Mouse (Mus musculus) MEL (cell line): ENCODE results near the gene Rab37. TPM values are rescaled to one million over a fixed set of nuclear protein-coding genes. Genes with fewer than 3 reads are reported as not detected.
A peak's percentile ranks its signal among the peaks of the same experiment; 100 is the strongest.

Source experiments
- DNase-seq: peaks from one replicate; pipeline ENCODE4 v3.0.0; 2011; ENCODE audit warnings: low read depth, low spot score
- H3K27ac ChIP-seq: 2 replicates; pipeline ENCODE4 v1.5.1; 2012; ENCODE audit warnings: low read depth, mild to moderate bottlenecking, control low read depth, low read length, moderate library complexity; ENCODE audit not compliant: control insufficient read depth
- H3K27me3 ChIP-seq, 2 experiments: fragments of 150-350 bp in 1 of 2; sonication (generic) in 1 of 2; 2 replicates each; pipeline ENCODE4 v1.6.1; 2012; ENCODE audit warnings: low read length in 2 of 2, mild to moderate bottlenecking in 2 of 2, improper control_type of control experiment in 1 of 2, moderate library complexity in 1 of 2; ENCODE audit not compliant: insufficient read depth in 2 of 2, control insufficient read depth in 1 of 2
- H3K36me3 ChIP-seq, 2 experiments: 2 replicates each; pipeline ENCODE4 v1.6.1; 2012 to 2014; ENCODE audit warnings: low read length in 2 of 2, improper control_type of control experiment in 1 of 2, inconsistent platforms in 1 of 2, mild to moderate bottlenecking in 1 of 2; ENCODE audit not compliant: insufficient read depth in 2 of 2, control insufficient read depth in 1 of 2
- H3K4me1 ChIP-seq, 2 experiments: fragments of 150-350 bp in 1 of 2; sonication (generic) in 1 of 2; 2 replicates each; pipeline ENCODE4 v1.6.1; 2012; ENCODE audit warnings: low read length in 2 of 2, improper control_type of control experiment in 1 of 2, mild to moderate bottlenecking in 1 of 2; ENCODE audit not compliant: insufficient read depth in 2 of 2, control insufficient read depth in 1 of 2
- H3K4me3 ChIP-seq, 2 experiments: fragments of 150-350 bp in 1 of 2; sonication (generic) in 1 of 2; 2 replicates each; pipeline ENCODE4 v1.5.1; 2012; ENCODE audit warnings: low read depth in 2 of 2, low read length in 2 of 2, mild to moderate bottlenecking in 2 of 2, moderate library complexity in 2 of 2, control low read depth in 1 of 2, improper control_type of control experiment in 1 of 2; ENCODE audit not compliant: control insufficient read depth in 1 of 2, insufficient read depth in 1 of 2
- H3K79me2 ChIP-seq: 2 replicates; pipeline ENCODE4 v1.6.1; 2012; ENCODE audit warnings: mild to moderate bottlenecking, low read length, moderate library complexity; ENCODE audit not compliant: control insufficient read depth, poor library complexity, insufficient read depth
- H3K9ac ChIP-seq: 2 replicates; pipeline ENCODE4 v1.6.1; 2012; ENCODE audit warnings: low read depth, mild to moderate bottlenecking, control low read depth, low read length, moderate library complexity; ENCODE audit not compliant: control insufficient read depth, poor library complexity, severe bottlenecking
- H3K9me3 ChIP-seq: fragments of 150-350 bp; sonication (generic); replicated peaks from 2 replicates; pipeline ENCODE4 v1.6.1; 2012; ENCODE audit warnings: mild to moderate bottlenecking, low read length, improper control_type of control experiment, moderate library complexity; ENCODE audit not compliant: insufficient read depth
- CHD1 ChIP-seq: IDR thresholded peaks from 2 replicates; pipeline ENCODE4 v1.6.1; 2012; ENCODE audit warnings: low read depth, mild to moderate bottlenecking, inconsistent platforms, low read length, improper control_type of control experiment
- CHD2 ChIP-seq: IDR thresholded peaks from 2 replicates; pipeline ENCODE4 v1.6.1; 2011; ENCODE audit warnings: low read length, improper control_type of control experiment
- CTCF ChIP-seq, 3 experiments: IDR thresholded peaks in 2 of 3; conservative IDR thresholded peaks in 1 of 3; 2 replicates each; pipeline ENCODE4 v1.5.1; 2011 to 2012; ENCODE audit warnings: low read length in 3 of 3, low read depth in 2 of 3, mild to moderate bottlenecking in 2 of 3, improper control_type of control experiment in 1 of 3, inconsistent platforms in 1 of 3, mixed read lengths in 1 of 3, moderate library complexity in 1 of 3; ENCODE audit not compliant: control insufficient read depth in 1 of 3, insufficient read depth in 1 of 3, poor library complexity in 1 of 3, severe bottlenecking in 1 of 3
- EP300 ChIP-seq, 2 experiments: IDR thresholded peaks; 2 replicates each; pipeline ENCODE4 v1.6.1; 2011; ENCODE audit warnings: improper control_type of control experiment in 2 of 2, low read length in 2 of 2, low read depth in 1 of 2, mild to moderate bottlenecking in 1 of 2
- ETS1 ChIP-seq: IDR thresholded peaks from 2 replicates; pipeline ENCODE4 v1.6.1; 2012; ENCODE audit warnings: low read depth, mild to moderate bottlenecking, inconsistent platforms, low read length, improper control_type of control experiment, moderate library complexity
- GATA1 ChIP-seq: IDR thresholded peaks from 2 replicates; pipeline ENCODE4 v1.6.1; 2011; ENCODE audit warnings: low read depth, low read length, improper control_type of control experiment
- HCFC1 ChIP-seq: IDR thresholded peaks from 2 replicates; pipeline ENCODE4 v1.6.1; 2012; ENCODE audit warnings: low read depth, mild to moderate bottlenecking, inconsistent platforms, low read length, improper control_type of control experiment, moderate library complexity
- JUND ChIP-seq: IDR thresholded peaks from 2 replicates; pipeline ENCODE4 v1.6.1; 2011; ENCODE audit warnings: low read depth, mild to moderate bottlenecking, improper control_type of control experiment, low read length
- MAX ChIP-seq: IDR thresholded peaks from 2 replicates; pipeline ENCODE4 v1.6.1; 2011; ENCODE audit warnings: low read length, improper control_type of control experiment
- MAZ ChIP-seq: IDR thresholded peaks from 2 replicates; pipeline ENCODE4 v1.6.1; 2012; ENCODE audit warnings: low read depth, mild to moderate bottlenecking, inconsistent platforms, low read length, improper control_type of control experiment
- MXI1 ChIP-seq: IDR thresholded peaks from 2 replicates; pipeline ENCODE4 v1.6.1; 2011; ENCODE audit warnings: mild to moderate bottlenecking, low read depth, low read length, improper control_type of control experiment
- MYB ChIP-seq: IDR thresholded peaks from 2 replicates; pipeline ENCODE4 v1.6.1; 2011; ENCODE audit warnings: mild to moderate bottlenecking, low read depth, low read length, improper control_type of control experiment
- NELFE ChIP-seq: IDR thresholded peaks from 2 replicates; pipeline ENCODE4 v1.6.1; 2011; ENCODE audit warnings: low read depth, low read length, improper control_type of control experiment
- POLR2AphosphoS2 ChIP-seq: IDR thresholded peaks from 2 replicates; pipeline ENCODE4 v1.6.1; 2011; ENCODE audit warnings: low read length, improper control_type of control experiment
- POLR2AphosphoS5 ChIP-seq: IDR thresholded peaks from 2 replicates; pipeline ENCODE4 v1.6.1; 2012; ENCODE audit warnings: low read depth, borderline replicate concordance, mild to moderate bottlenecking, inconsistent platforms, low read length, moderate library complexity, mixed read lengths
- RAD21 ChIP-seq: IDR thresholded peaks from 2 replicates; pipeline ENCODE4 v1.6.1; 2011; ENCODE audit warnings: mild to moderate bottlenecking, low read depth, low read length, improper control_type of control experiment
- SIN3A ChIP-seq: IDR thresholded peaks from 2 replicates; pipeline ENCODE4 v1.6.1; 2012; ENCODE audit warnings: low read length, improper control_type of control experiment, inconsistent platforms
- SMC3 ChIP-seq: IDR thresholded peaks from 2 replicates; pipeline ENCODE4 v1.6.1; 2011; ENCODE audit warnings: low read depth, low read length, improper control_type of control experiment
- TAL1 ChIP-seq: IDR thresholded peaks from 2 replicates; pipeline ENCODE4 v1.6.1; 2012; ENCODE audit warnings: mild to moderate bottlenecking, inconsistent platforms, low read length, moderate library complexity, mixed read lengths
- TBP ChIP-seq: IDR thresholded peaks from 2 replicates; pipeline ENCODE4 v1.8.0; 2011; ENCODE audit warnings: low read depth, low read length, improper control_type of control experiment
- TCF12 ChIP-seq: IDR thresholded peaks from 2 replicates; pipeline ENCODE4 v1.6.1; 2014; ENCODE audit warnings: low read depth, mild to moderate bottlenecking, inconsistent platforms, low read length, improper control_type of control experiment, moderate library complexity
- UBTF ChIP-seq: IDR thresholded peaks from 2 replicates; pipeline ENCODE4 v1.6.1; 2012; ENCODE audit warnings: low read depth, mild to moderate bottlenecking, inconsistent platforms, low read length, improper control_type of control experiment, moderate library complexity, borderline replicate concordance; ENCODE audit not compliant: insufficient read depth
- USF2 ChIP-seq, 2 experiments: IDR thresholded peaks; 2 replicates each; pipeline ENCODE4 v1.6.1; 2011 to 2012; ENCODE audit warnings: improper control_type of control experiment in 2 of 2, low read length in 2 of 2, borderline replicate concordance in 1 of 2, inconsistent platforms in 1 of 2, low read depth in 1 of 2, mild to moderate bottlenecking in 1 of 2; ENCODE audit not compliant: insufficient read depth in 1 of 2
- ZC3H11A ChIP-seq: IDR thresholded peaks from 2 replicates; pipeline ENCODE4 v1.6.1; 2012; ENCODE audit warnings: low read depth, mild to moderate bottlenecking, inconsistent platforms, low read length, improper control_type of control experiment
- ZNF384 ChIP-seq: IDR thresholded peaks from 2 replicates; pipeline ENCODE4 v1.6.1; 2012; ENCODE audit warnings: low read depth, mild to moderate bottlenecking, inconsistent platforms, low read length, improper control_type of control experiment
- polyA plus RNA-seq, 2 experiments: library from polyadenylated mRNA; stranded (reverse) in 1 of 2; unstranded in 1 of 2; fragments of >175 nt in 1 of 2; fragments of >200 nt in 1 of 2; gene quantifications; 2 replicates each; pipeline versions ENCODE4 v1.2.1 to v1.2.4; 2012; ENCODE audit warnings: low replicate concordance in 2 of 2, low read depth in 1 of 2; ENCODE audit not compliant: insufficient read length in 2 of 2, insufficient read depth in 1 of 2, missing spikeins in 1 of 2
- total RNA-seq: library from RNA; depleted of rRNA; stranded (reverse); fragments of 300-350 nt; gene quantifications from 2 replicates; pipeline ENCODE4 v1.2.3, GENCODE M21; 2012

Gene Rab37
- total and polyA plus RNA-seq, 3 experiments: 14.6 to 20.6 TPM; not detected in 1

DNA sequence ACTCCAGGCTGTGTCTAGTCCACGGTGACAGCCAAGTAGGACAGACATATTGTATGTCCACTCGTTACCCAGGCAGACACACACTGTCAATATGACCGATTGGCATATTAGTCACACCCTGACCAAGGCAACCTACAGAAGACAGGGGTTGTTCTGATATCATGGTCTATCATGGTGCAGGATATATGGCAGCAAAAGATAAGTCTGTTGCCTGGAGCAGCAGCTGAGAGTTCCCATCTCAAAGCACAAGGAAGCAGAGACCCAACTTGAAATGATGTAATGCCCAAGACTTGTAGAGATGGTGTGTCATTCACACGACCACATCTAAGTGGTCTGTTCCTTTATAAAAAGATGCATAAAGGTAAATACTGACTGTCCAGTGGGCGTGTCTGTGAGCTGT is 12.6 kb upstream of the Rab37 start:
- peak; percentile 22 for DNase-seq
- Histone ChIP-seq H3K4me3 (no peak overlapping the region), H3K9me3 (no peaks in the 10 kb centered on the region), H3K79me2 (no peaks in the 10 kb centered on the region), H3K27ac (no peak overlapping the region), H3K36me3 (peaks cover 0 to 6% of the 10 kb centered on the region in 2 experiments; a peak in 1 of 4 replicates), H3K27me3 (no peaks in the 10 kb centered on the region), H3K4me1 (peaks cover 6 to 19% of the 10 kb centered on the region in 2 experiments; a peak in 3 of 4 replicates), H3K9ac (no peak overlapping the region)
- TF ChIP-seq TCF12 (peak; percentile 67; the same call in 1 of the 2 replicates), GATA1 (peak; percentile 41), EP300 (IDR thresholded peaks at IDR 0.05; ENCODE audit: low read depth in 1 of 2, low read length in 2 of 2) (peak; percentile 29 to 44; a peak in 1 of 4 replicates), ETS1 (peak; percentile 75; the same call in 1 of the 2 replicates), MXI1 (no peak), TAL1 (peak; percentile 23; the same call in 1 of the 2 replicates)

- H3K79me2 ChIP-seq: no peaks in the 10 kb centered on the region
- no peak overlapping the region for H3K27ac ChIP-seq
- H3K9me3 ChIP-seq: no peaks in the 10 kb centered on the region
- DNase-seq: peak; percentile 87
- peaks cover 6 to 14% of the 10 kb centered on the region in 2 experiments; a peak in 3 of 4 replicates for H3K4me1 ChIP-seq
- H3K27me3 ChIP-seq: peaks cover 0 to 3% of the 10 kb centered on the region in 2 experiments; a peak in 1 of 4 replicates
- no peak for TF ChIP-seq USF2 (IDR thresholded peaks at IDR 0.05; ENCODE audit: borderline replicate concordance in 1 of 2, insufficient read depth in 1 of 2, low read depth in 1 of 2, low read length in 2 of 2)
- no peak for TF ChIP-seq TCF12
- no peak for TF ChIP-seq POLR2AphosphoS5
- no peak for TF ChIP-seq MXI1
- no peak for TF ChIP-seq MYB
- TF ChIP-seq RAD21: peak; percentile 77
- peak; percentile 77 to 93 (median 91) for TF ChIP-seq CTCF (IDR thresholded peaks at IDR 0.05 in 2 of 3, conservative IDR thresholded peaks at IDR 0.05 in 1 of 3; ENCODE audit: control insufficient read depth in 1 of 3, insufficient read depth in 1 of 3, low read depth in 2 of 3, low read length in 3 of 3, poor library complexity in 1 of 3, severe bottlenecking in 1 of 3)
- TF ChIP-seq HCFC1: 0 out of 2 replicates have a peak, but pooled peaks have one; percentile 24
- TF ChIP-seq CHD1: no peak
- TF ChIP-seq MAX: 0 out of 2 replicates have a peak, but pooled peaks have one; percentile 13
- peak; percentile 10; the same call in 1 of the 2 replicates for TF ChIP-seq NELFE
- TF ChIP-seq JUND: no peak
- no peak for TF ChIP-seq POLR2AphosphoS2
- peak; percentile 90 for TF ChIP-seq SMC3
- no peak for TF ChIP-seq UBTF
- no peak for TF ChIP-seq EP300 (IDR thresholded peaks at IDR 0.05; ENCODE audit: low read depth in 1 of 2, low read length in 2 of 2)
- peak; percentile 38; the same call in 1 of the 2 replicates for TF ChIP-seq SIN3A
- TF ChIP-seq CHD2: no peak
- peak; percentile 65 for TF ChIP-seq ZC3H11A
- no peak for TF ChIP-seq MAZ
- no peak for TF ChIP-seq ETS1
- 0 out of 2 replicates have a peak, but pooled peaks have one; percentile 11 for TF ChIP-seq TBP
- TF ChIP-seq TAL1: no peak
- TF ChIP-seq ZNF384: no peak
- H3K36me3 ChIP-seq: peaks cover 0 to 3% of the 10 kb centered on the region in 2 experiments; a peak in 1 of 4 replicates
- no peak overlapping the region for H3K9ac ChIP-seq
- H3K4me3 ChIP-seq: no peak overlapping the region
Measured at GRCm38 (mm10) chr11:115080886-115081285, 10.3 kb upstream of the Rab37 start.
